Mouse (Mus musculus): ENCODE measurements at regions not wholly inside any gene's neighbourhood (a gene's known extent, or its start where the extent isn't known, plus 50 kb on each side); places are given as distances from the start of the nearest gene placed in this dataset.

GRCm38 (mm10) chr3:11992236-11992635 lies 1656.8 kb upstream of the Gm38303 start:
- TF ChIP-seq CTCF (IDR thresholded peaks at IDR 0.05; ENCODE audit: borderline replicate concordance, insufficient read depth, low read depth, low read length): no peak
- TF ChIP-seq POLR2A (IDR thresholded peaks at IDR 0.05; ENCODE audit: borderline replicate concordance, insufficient read depth, low read length): no peak
